8 mouse cellular contexts compared by ENCODE assay signal in the genomic region with DNA sequence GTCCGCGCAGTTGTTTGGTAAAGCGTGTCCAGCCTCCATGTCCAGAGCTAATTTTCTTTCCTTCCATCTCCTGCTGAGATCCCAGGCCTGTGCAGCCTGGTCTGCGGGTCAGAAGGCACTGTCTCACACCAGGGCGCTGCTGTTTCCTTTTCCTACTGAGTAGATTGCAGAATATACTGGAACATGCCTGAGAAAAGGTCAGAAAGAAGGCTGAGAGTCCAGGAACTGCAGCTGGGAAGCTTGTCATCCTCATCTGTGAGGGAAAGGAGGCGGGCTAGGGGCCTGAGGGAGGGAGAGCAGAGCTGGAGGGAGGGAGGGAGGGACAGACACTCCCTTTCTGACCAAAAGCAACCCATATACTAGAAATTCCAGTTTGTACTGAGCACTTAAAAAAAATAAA.
DNase-seq lines count a peak whose midpoint lies in the region; ATAC-seq and TF ChIP-seq lines count a peak whose summit lies in the region.
"Had no signal": no experiment of that assay in that cellular context is flagged by ENCODE, and none has a peak within 500 bp of the region (broad histone marks: within the 10 kb centered on the region; RNA-seq: fewer than 3 reads in every experiment).

No protein-coding gene starts in this region.

- no peaks in the 10 kb centered on the region for H3K9me3 ChIP-seq in embryonic facial prominence, embryonic 10.5 days
- H3K9me3 ChIP-seq in hindbrain, embryonic 15.5 days = no peaks in the 10 kb centered on the region
- H3K9me3 ChIP-seq in liver, embryonic 14.5 days (ENCODE audit: control insufficient read depth, low read length) = no peaks in the 10 kb centered on the region
- H3K9me3 ChIP-seq: liver, embryonic 15.5 days had no signal

- no peaks in the 10 kb centered on the region for H3K36me3 ChIP-seq in embryonic facial prominence, embryonic 10.5 days (replicated peaks)
- H3K36me3 ChIP-seq in hindbrain, embryonic 15.5 days = no peaks in the 10 kb centered on the region
- no peaks in the 10 kb centered on the region for H3K36me3 ChIP-seq in liver, embryonic 14.5 days (replicated peaks; ENCODE audit: control insufficient read depth, insufficient read depth, low read depth)
- H3K36me3 ChIP-seq: liver, embryonic 15.5 days had no signal

- no peak overlapping the region for H3K4me3 ChIP-seq in bone marrow macrophage, adult 2 months (ENCODE audit: insufficient read depth, low read length)
- H3K4me3 ChIP-seq in embryonic facial prominence, embryonic 10.5 days = peak overlapping the region; percentile 46; the same call in 1 of the 2 replicates
- H3K4me3 ChIP-seq in hindbrain, embryonic 15.5 days = 0 out of 2 replicates have a peak overlapping the region, but pooled peaks have one; percentile 35
- no peak overlapping the region for H3K4me3 ChIP-seq in liver, embryonic 14.5 days (ENCODE audit: insufficient read depth in 1 of 2, low read depth in 2 of 2, low read length in 2 of 2)

- no peak for TF ChIP-seq CTCF in bone marrow macrophage, adult 2 months (IDR thresholded peaks at IDR 0.05; ENCODE audit: low read depth, low read length)
- no peak for TF ChIP-seq CTCF in liver, embryonic 14.5 days (IDR thresholded peaks at IDR 0.05; ENCODE audit: low read depth)

- 17% methylated on average over 6 of the region's 6 CpGs for WGBS in embryonic facial prominence, embryonic 10.5 days
- 22% methylated on average over 6 of the region's 6 CpGs for WGBS in hindbrain, embryonic 15.5 days
- WGBS in liver, embryonic 14.5 days (ENCODE audit: insufficient replicate concordance) = 60% methylated on average over 6 of the region's 6 CpGs

- no peak for ATAC-seq in hindbrain, embryonic 15.5 days (ENCODE audit: low FRiP score, low read depth)
- no peak for ATAC-seq in liver, embryonic 14.5 days (ENCODE audit: insufficient read depth)

- H3K4me2 ChIP-seq in hindbrain, embryonic 15.5 days = peak overlapping the region; percentile 72
- H3K4me2 ChIP-seq in liver, embryonic 14.5 days (ENCODE audit: low read depth) = peak overlapping the region; percentile 31

- H3K4me1 ChIP-seq in bone marrow macrophage, adult 2 months (ENCODE audit: control insufficient read depth, insufficient read depth, low read length) = peaks cover 39% of the 10 kb centered on the region
- peaks cover 58% of the 10 kb centered on the region for H3K4me1 ChIP-seq in embryonic facial prominence, embryonic 10.5 days
- H3K4me1 ChIP-seq in hindbrain, embryonic 15.5 days (replicated peaks) = peaks cover 21% of the 10 kb centered on the region
- peaks cover 0 to 5% of the 10 kb centered on the region in 2 experiments; a peak in 2 of 4 replicates for H3K4me1 ChIP-seq in liver, embryonic 14.5 days (replicated peaks; ENCODE audit: control insufficient read depth in 2 of 2, insufficient read depth in 2 of 2, low read length in 1 of 2)

- H3K27me3 ChIP-seq in embryonic facial prominence, embryonic 10.5 days (replicated peaks; ENCODE audit: low read depth, poor library complexity, severe bottlenecking) = peaks cover 70% of the 10 kb centered on the region
- peaks cover 20% of the 10 kb centered on the region for H3K27me3 ChIP-seq in hindbrain, embryonic 15.5 days
- peaks cover 12% of the 10 kb centered on the region for H3K27me3 ChIP-seq in liver, embryonic 14.5 days (ENCODE audit: control insufficient read depth, insufficient read depth, low read length)

- TF ChIP-seq POLR2A in bone marrow macrophage, adult 2 months (IDR thresholded peaks at IDR 0.05; ENCODE audit: borderline replicate concordance, low read depth, low read length) = no peak

- 0 out of 2 replicates have a peak overlapping the region, but pooled peaks have one; percentile 28 for H3K27ac ChIP-seq in bone marrow macrophage, adult 2 months (ENCODE audit: insufficient read depth, low read depth, low read length)
- H3K27ac ChIP-seq in embryonic facial prominence, embryonic 10.5 days (replicated peaks) = peak overlapping the region; percentile 60
- no peak overlapping the region for H3K27ac ChIP-seq in hindbrain, embryonic 15.5 days (replicated peaks)
- H3K27ac ChIP-seq in liver, embryonic 14.5 days = no peak overlapping the region
- H3K27ac ChIP-seq: liver, embryonic 15.5 days had no signal

- TF ChIP-seq EP300 in liver, embryonic 14.5 days (IDR thresholded peaks at IDR 0.05; ENCODE audit: low read depth) = no peak

- peak; percentile 52 for DNase-seq in embryonic facial prominence, embryonic 10.5 days (ENCODE audit: low spot score)
- DNase-seq in liver, embryonic 14.5 days (ENCODE audit: low read depth in 3 of 3, low spot score in 3 of 3) = no peak
- DNase-seq in retina, postnatal 1 day = peak; percentile 59
- no peak for DNase-seq in cerebellum, postnatal 14 days
- DNase-seq in ovary, postnatal 10 days (ENCODE audit: low spot score) = no peak

- H3K9ac ChIP-seq in hindbrain, embryonic 15.5 days = no peak overlapping the region
- H3K9ac ChIP-seq in liver, embryonic 14.5 days (replicated peaks) = no peak overlapping the region
- H3K9ac ChIP-seq: liver, embryonic 15.5 days had no signal

Comparison
In these comparisons a context has a peak if more than half of its experiments do, and no peak if none do; other contexts are left out.
1. H3K27ac ChIP-seq: peak in bone marrow macrophage, adult 2 months (single experiment) and embryonic facial prominence, embryonic 10.5 days (single experiment); none in hindbrain, embryonic 15.5 days (single experiment) and liver, embryonic 14.5 days (single experiment).
2. H3K4me3 ChIP-seq: peak in embryonic facial prominence, embryonic 10.5 days (single experiment) and hindbrain, embryonic 15.5 days (single experiment); none in bone marrow macrophage, adult 2 months (single experiment) and liver, embryonic 14.5 days (0 of 2).
3. DNase-seq: peak in embryonic facial prominence, embryonic 10.5 days (single experiment) and retina, postnatal 1 day (single experiment); none in liver, embryonic 14.5 days (0 of 3), cerebellum, postnatal 14 days (0 of 2) and ovary, postnatal 10 days (single experiment).